Comparison of ENCODE assay signal across 16 mouse cellular contexts in genomic region chr16:22417044-22417443, GRCm38 (mm10).
"Had no signal": no experiment of that assay in that cellular context is flagged by ENCODE, and none has a peak within 500 bp of the region (broad histone marks: within the 10 kb centered on the region; RNA-seq: fewer than 3 reads in every experiment).

No protein-coding gene starts in this region.

- H3K36me3 ChIP-seq: liver, embryonic 13.5 days; midbrain, embryonic 13.5 days; neural tube, embryonic 13.5 days had no signal

- H3K4me2 ChIP-seq: liver, embryonic 13.5 days; midbrain, embryonic 13.5 days; neural tube, embryonic 13.5 days had no signal

- DNase-seq: kidney, adult 18-20 months; kidney, adult 9 months; kidney, postnatal 14 days; kidney, postnatal 4 days; liver, embryonic 13.5 days; lung, adult 2 months; lung, postnatal 36 days; thymus, adult 18-20 months; thymus, postnatal 36 days had no signal

- ATAC-seq: lung, postnatal 0 days; midbrain, embryonic 13.5 days; midbrain, embryonic 16.5 days had no signal

- H3K4me3 ChIP-seq: liver, embryonic 13.5 days; megakaryocyte, embryonic 14.5 days; midbrain, embryonic 10.5 days; midbrain, embryonic 13.5 days; myocyte; neural tube, embryonic 13.5 days had no signal

- H3K4me1 ChIP-seq: liver, embryonic 13.5 days had no signal

- H3K9me3 ChIP-seq: liver, embryonic 13.5 days; megakaryocyte, embryonic 14.5 days; midbrain, embryonic 10.5 days; midbrain, embryonic 13.5 days; neural tube, embryonic 13.5 days had no signal

- H3K27ac ChIP-seq: liver, embryonic 13.5 days; midbrain, embryonic 10.5 days; midbrain, embryonic 13.5 days; neural tube, embryonic 13.5 days had no signal

- H3K27me3 ChIP-seq: liver, embryonic 13.5 days; megakaryocyte, embryonic 14.5 days; midbrain, embryonic 13.5 days; neural tube, embryonic 13.5 days had no signal

- H3K9ac ChIP-seq: liver, embryonic 13.5 days; midbrain, embryonic 13.5 days; neural tube, embryonic 13.5 days had no signal
